Mouse (Mus musculus) lung, adult 2 months (tissue): ENCODE results near the gene Map4k2.

ENCODE experiments used
- CTCF ChIP-seq: fragments of 200-500 bp; IDR thresholded peaks from 2 replicates; pipeline ENCODE4 v1.5.1; 2011; ENCODE audit warnings: mild to moderate bottlenecking, low read length, control low read depth; ENCODE audit not compliant: insufficient read depth
- POLR2A ChIP-seq: fragments of 200-500 bp; IDR thresholded peaks from 2 replicates; pipeline ENCODE4 v1.6.1; 2011; ENCODE audit warnings: low read depth, mild to moderate bottlenecking, control low read depth, low read length, borderline replicate concordance; ENCODE audit errors: extremely low read depth

DNA sequence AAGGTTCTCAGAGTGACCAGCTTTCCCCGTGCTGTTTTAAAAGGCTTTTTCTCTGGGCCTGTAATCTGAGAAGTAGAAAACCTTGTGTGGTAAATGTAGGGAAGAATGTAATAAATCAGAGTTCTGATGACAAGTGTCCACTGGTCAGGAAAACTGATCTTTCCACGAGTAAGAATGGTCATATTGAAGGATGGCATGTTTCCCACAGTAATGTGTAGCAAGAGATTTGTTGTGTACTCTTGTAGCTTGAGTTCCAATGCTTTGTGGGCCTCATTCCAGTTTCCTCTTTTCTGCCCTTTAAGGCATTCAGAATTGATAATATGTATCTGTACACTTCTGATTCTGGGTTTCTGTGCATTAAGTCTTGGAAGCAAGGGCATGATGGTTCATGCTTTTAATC is 23.9 kb downstream of the Map4k2 start:
- TF ChIP-seq POLR2A (no peak), CTCF (no peak)
